Mouse (Mus musculus) liver (tissue): Measurements from ENCODE around the gene Grin3b.
"Not testable (repeated sequence)": the region's sequence is repeated elsewhere in the genome, so short reads cannot be mapped to it uniquely, and the experiment has no call there.

Experiments
- DNase-seq: peaks from one replicate; pipeline ENCODE4 v3.0.0-alpha.2; 2020; ENCODE audit warnings: mixed read lengths

Gene Grin3b

DNA sequence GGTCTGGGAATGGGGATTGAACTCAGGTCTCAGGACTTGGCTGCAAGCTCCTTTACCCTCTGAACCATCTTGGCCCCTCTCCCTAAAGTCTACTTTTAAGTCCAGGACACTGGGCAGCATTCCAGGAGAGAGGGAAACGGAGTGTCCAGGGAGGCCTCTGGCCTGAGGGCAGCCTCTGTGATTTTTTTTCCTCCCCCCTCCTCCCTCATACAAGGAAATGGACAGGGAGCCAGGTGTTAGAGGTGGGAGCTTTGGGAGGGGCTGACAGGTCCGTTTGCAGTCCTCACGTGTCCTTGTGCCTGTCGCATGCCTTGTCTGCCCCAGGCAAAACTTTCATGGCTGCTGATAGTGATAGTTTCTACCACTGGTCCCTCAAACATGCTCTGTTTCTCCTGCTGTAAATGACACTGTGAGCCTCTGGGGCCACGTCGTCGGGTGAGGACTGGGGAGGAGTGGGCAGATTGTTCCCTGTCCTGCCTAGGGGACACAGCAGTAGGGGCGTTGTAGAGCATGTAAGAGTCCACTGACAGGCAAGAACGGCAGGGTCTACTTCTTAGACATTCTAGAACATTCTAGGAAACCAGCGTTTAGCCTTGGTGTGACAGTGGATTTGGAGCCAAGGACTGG, 34.1 kb upstream of the Grin3b start:
- DNase-seq = no peak

DNA sequence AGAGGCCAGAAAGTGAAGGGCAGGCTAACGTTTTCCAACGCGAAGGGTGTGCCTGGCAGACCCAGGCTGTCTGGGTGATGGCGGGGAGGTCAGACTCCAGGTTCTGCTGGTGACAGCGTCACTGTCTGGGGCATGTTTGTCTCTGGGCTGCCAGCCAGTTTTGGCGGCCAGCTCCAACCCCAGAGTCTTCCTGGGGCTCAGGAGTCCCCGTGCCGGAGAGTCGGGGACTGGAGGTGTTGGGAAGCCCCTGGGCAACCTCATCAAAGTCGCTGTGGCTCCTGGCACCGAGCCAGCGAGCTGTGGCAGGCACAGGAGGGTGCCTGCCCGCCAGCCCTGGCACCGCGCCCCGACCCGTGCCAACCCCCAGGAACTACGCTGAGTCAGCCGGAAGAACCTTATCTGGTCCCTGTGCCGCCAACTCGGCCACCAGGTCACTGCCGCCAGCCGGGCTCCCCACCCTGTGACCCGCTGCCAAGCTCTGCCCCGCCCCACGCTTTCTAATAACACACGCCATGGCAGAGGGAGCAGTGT, 33.5 kb upstream of the Grin3b start:
- no peak for DNase-seq

DNA sequence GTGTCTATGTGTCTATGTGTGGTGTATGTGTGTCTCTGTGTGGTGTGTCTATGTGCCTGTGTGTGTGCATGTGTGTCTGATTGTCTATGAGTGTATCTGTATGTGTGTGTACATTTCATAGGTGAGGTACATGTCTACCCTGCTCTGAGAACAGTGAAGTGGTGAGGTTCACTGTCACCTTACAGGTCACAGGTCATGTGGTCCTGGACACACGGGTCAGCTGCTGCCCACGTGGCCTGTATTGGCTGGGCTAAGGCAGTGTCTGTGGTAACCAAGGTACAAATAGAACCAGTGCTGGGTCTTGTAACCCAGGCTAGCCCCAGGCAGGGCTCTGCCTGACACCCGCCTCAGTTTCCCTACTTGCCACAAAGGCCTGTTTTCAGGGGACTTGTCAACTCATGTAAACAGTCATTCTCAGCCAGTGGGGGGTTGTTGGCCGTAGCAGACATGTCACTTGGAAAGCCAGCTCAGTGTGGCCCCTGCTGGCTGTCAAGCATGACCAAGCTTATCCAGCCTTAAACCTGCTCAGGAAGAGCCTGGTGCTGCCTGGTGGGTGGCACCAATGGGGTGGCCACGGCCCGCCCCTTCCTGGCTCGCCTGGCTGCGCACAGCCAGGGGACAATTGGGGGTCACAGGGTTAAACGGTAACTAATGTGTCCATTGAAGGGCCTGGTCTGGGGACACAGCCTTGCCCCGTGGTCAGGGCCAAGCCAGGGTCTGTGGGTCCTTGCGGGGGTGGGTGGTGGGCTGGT, 32.6 kb upstream of the Grin3b start:
- DNase-seq = no peak

DNA sequence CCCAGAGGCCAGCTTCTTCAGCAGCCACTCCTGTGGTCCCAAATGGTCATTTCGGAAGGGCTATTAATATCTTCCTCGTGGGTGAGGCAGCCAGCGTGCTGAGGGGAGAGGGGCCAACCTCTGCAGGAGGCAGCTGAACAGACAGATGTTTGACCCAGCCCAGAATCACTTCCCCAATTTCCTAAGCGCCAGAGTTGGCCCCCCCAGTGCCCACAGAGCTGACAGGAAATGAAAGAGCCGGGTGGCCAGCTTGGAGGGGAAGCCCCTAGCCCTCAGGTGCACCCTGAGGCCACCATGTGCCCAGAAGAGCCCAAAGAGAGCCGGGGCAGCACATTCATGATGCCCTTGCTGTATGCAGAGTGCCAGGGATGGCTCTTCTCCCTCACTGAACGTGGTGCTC, 29.8 kb upstream of the Grin3b start:
- DNase-seq = peak; percentile 42

DNA sequence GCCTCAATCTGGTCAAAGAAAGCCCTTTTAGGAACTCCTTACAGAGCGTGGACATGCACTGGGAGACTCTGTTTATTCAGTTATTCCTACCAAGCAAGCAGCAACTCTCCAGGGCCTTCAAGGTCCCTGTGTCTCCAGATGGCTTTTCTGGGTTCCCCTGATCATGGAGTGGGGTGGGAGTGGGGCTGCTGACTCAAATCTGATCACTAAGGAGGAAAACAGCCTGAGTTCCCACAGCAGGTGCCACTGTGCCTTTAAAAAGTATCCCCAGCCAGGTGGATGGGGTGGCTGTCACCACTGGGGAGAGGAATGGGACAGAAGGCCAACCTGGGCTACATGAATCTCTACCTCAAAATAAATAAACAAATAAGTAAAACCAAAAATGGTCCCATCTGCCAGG, 27.5 kb upstream of the Grin3b start:
- no peak for DNase-seq

DNA sequence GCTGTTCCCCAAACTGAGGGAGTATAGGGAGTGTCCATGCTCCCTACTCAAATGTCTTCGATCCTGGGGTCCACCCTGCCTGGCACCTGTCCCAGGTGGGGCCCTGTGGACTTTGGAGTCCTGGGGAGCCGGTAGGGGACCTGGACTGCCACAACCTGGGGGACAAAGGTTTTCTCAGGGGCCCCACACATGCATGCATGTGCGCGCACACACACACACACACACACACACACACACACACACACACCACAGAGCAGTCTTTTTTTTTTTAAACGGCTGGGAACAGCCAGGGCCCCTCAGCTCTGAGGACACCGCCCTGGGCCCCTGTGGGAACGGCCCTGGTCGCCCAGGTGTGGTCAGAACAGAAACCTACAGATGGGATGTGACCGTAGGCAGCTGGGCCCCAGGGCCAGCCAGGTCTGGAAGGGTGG, 27.0 kb upstream of the Grin3b start:
- DNase-seq = no peak

DNA sequence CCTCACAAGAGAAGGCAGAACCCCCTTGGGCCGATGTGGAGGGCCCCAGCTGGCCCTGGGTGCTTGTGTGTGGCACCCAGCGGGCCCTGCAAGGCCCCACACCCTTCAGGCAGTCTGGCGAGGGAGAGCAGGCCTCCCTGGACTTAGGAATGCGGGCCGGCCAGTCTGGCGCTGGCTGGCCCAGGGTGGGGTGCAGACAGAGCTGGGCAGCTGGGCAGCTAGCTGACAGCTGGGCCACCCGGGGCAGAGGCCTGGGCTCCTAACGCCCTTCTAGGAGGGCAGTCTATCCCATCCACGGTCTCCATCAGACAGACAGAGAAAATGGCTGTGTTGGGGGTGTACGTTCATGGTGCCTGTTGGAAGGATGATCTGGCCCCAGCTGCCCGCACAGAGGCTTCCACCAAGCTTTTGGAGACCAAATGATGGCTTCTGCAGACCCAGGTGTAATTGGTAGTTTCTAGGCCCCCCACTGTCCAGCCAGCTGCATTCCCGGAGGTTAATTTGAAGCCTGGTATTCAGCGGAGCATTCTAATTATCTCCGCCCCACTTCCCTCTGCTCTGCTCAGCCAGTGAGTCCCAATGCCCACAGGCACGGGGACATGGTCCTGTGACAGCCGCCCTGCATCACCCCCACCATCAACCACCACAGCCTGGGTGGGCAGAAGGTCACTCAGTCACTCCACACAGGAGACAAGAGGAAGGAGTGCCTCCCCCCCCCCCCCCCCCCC, 24.8 kb upstream of the Grin3b start:
- DNase-seq = no peak

DNA sequence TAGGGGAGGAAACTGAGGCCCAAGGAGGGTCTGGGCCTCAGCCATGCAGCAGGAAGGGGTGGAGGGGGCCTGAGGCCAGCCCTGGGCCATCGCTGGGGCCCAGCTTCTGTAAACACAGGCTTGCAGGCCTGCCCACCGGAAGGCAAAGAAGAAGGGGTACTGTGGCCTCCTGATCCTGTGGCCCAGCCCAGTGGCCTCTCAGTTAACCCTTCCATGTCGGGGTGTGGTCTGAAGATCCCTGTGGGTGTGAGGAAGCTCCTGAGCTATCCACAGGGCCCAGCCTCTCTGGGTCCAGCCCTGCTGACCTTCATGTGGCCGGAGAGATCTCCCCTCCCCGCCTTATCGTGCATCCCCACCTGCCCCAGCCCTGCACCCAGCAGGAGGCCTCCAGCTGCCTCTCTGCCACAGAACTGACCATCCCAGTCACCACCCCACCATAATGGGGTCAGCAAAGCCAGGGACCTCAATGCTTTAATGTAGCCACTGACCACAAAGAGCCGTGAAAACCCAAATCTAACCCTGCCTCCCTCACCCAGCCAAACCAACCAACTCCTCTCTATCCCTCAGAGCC, 23.7 kb upstream of the Grin3b start:
- DNase-seq = peak; percentile 70

DNA sequence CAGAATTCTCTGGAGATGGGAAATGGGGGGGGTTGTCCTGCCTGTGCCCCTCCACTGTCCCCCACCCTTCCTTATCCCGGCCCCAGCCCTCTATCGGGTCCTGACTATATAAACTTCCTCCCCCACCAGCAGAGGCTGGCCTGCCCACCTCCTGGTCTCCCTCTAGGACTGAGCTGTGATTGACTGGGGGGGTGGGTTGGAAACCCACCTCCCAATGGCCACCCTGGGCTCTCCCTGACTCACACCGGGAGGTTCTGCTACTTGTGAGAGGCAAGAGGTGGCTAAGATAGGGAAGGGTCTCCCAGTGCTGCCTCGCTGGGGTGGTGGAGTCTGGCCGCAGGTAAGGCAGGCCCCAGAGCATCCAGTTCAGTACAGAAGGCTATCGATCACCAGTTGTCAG, 23.0 kb upstream of the Grin3b start:
- DNase-seq = no peak

DNA sequence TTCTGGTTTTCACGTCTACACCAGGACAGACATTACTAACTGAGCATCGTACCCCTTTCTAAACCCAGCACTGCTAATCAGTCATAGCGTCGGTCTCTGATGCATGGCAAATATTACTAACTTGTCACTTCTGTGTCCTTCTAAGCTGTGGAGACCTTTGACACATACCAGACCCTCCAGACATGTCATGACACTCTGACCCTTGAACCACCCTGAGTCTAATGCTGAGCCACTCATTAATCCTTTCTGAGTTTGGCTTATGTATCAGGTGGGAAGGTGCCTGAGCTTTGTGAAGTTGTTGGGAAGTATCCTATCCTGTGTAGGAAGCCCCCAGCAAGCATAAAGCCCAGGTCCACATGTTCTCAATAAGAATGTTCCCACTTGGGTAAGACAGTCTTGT, 20.6 kb upstream of the Grin3b start:
- no peak for DNase-seq

DNA sequence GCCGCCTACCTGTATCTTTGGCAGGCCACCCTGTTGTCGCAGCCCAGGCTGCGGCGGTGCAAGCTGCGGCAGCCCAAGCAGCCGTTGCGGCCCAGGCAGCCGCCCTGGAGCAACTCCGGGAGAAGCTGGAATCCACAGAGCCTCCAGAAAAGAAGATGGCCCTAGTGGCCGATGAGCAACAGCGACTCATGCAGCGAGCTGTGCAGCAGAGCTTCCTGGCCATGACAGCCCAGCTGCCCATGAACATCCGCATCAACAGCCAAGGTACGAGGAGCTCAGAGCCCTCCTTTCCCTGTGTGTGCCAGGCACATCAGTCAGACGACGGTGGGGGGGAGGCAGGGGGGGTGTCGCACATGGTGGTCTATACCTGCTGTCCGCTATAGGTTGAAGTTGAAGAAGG, 19.9 kb upstream of the Grin3b start:
- no peak for DNase-seq

DNA sequence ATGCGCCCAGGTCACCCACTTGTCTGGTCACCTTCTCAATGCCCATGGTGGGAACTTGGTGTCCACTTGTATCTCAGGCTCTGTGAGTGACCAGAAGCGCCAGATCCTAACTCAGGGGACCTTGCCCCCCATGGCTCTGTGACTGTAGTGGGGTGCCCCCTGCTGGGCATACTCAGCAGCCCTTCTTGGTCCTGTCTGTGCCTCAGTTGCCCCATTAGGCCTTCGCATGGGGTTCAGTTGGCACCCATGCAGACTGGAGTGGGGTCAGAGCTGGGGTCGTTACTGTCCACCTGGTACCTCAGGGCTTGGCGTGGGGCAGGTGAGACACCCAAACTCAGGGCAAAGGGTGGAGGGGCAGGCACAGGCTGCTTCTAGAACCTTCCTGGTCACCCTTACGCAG, 16.6 kb upstream of the Grin3b start:
- peak; percentile 54 for DNase-seq

DNA sequence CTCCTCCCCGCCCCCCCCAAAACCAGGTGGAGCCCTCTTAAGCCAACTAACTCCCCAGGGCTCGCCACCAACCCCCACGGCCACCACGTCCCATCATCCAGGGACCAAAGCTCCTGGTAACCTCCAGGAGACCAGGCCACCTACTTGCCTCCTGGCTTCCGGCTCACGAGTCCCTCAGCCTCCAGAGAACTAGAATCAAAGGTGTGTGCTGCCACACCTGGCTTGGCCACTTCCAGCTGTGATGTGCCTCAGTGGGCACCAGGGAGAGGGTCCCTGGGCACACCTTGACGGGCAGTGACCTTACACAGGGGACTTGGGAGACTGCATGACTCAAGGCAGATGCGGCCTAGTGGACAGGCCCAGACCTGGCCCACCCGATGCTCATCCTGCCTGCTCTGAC, 14.8 kb upstream of the Grin3b start:
- no peak for DNase-seq

DNA sequence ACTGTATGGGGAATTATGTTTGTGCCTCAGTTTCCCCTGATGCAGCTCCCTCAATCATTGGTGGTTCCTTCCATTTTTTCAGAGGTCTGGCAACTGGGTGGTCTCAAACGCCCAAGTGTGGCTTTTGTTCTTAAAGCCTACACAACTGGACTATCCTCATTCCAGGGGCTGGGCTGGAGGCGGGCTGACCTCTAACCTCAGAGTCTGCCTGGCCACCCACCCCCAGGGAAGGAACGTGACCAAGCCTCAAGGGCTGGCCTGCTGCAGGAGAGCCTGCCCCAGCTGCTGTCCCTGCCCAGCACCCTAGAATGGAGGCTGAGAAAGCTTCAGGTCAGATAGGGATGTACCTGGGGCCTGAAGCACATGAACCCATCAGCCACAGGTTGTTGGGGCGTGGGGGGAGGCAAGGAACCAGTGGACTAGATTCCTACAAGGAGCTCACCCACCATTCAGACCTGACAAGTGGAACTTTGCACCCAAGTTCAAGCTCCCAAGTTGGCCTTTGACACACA, 13.8 kb upstream of the Grin3b start:
- DNase-seq = no peak

DNA sequence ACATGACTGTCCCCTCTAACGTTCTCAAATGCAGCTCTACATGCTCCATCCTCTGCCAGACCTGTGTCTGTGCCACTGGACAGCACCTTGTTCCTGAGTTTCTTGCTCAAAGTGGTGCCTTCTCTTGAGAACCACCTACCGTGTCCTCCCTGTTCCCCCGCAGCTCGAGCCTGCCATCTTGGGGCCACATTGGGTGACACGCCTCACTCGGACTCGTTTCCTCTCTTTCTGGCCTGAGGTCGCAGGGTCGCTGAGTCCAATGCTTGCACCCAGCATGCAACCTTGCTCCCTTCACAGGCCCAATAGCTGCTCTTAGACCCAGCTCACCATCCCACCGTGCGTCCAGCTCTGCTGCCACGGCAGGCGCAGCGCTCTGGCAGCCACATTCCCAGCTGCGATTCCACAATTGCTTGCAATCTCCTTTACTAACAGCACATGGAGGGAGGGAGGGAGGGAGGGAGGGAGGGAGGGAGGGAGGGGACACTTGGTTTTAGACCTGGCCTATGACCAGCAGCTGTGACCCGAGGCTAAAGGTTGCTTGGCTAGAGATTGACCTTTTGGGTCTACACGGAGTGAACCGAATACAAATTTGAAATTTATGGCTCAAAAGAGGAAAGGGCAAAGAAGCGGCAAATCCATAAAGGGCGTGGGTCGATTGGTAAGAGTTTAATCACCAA, 12.2 kb upstream of the Grin3b start:
- DNase-seq = peak; percentile 78

DNA sequence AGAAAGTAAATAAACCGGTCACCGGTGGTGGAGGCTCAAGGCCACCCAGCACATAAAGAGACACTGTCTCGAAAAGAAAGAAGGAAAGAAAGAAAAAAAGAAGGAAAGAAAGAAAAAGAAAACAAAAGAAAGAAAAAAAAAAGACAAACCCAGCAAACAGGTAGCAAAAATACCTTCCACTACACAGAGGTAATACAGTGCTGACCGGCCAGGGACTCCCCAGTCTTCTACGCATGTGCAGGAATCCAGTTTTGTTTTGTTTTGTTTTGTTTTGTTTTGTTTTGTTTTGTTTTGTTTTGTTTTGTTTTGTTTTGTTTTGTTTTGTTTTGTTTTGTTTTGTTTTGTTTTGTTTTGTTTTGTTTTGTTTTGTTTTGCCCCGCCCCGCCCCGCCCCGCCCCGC, 11.1 kb upstream of the Grin3b start:
- DNase-seq = not testable (repeated sequence)

DNA sequence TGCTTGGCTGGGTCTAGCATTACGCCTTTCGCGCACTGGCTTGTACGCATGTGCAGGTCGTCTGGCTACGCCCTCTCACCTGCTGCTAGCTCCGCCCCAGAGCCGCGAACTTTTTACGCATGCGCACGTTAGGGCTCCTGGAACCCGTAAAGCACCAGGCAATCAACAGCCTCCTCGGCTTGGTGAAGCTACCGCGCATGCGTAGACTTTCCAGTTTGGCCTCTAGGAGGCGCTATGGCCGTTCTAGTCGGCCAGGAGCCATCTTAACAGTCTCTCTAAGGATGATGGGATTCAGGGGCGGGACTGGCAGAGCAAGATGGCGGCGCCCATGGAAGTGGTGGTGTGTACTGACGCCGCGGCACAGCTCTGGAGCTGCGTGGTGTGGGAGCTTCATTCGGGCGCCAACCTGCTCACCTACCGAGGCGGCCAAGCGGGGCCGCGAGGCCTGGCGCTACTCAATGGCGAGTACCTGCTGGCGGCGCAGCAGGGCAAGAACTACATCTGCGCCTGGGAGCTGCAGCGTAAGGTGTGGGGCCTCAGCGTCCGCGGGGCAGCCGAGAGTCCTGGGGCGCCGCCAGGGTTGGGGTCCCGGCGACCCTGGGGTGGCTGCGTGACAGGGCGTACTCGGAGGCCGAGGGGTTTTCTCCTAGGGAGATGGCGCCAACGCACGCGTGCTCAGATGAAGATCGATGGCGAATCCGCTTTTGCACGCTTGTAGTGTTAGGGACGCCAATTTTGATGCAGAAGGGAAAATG, 10.5 kb upstream of the Grin3b start, which contains the start of gene Wdr18:
Gene Wdr18 (plus strand): TSS at position 306 of the 755 bp plus-strand sequence.
- DNase-seq = peak; percentile 100

DNA sequence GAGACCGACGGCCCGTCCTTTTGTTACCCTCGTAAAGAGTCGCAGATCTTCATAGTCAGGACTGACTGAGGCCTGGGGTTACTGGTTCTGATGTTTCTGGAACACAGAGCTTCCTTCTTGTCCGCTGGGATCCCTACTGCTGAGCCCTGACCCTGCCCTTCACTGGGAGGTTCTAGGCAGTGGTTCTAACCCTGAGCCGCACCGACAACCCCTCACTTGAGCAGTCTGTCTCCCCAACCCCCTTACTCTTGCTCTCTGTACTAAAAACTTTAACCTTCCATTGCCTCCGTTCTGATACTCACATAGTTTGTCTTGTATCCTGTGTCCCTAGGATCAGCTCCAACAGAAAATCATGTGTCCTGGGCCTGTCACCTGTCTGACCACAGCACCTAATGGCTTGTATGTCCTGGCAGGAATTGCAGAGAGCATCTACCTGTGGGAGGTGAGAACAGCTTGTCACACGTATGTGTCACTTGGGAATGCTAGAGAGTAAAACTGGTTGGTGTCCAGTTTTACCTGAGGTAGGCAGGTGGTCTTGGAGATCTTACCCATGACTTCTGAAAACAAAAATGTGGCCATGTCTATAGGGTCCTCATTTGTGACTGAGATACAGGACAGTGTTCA, 9.7 kb upstream of the Grin3b start:
- DNase-seq = no peak

DNA sequence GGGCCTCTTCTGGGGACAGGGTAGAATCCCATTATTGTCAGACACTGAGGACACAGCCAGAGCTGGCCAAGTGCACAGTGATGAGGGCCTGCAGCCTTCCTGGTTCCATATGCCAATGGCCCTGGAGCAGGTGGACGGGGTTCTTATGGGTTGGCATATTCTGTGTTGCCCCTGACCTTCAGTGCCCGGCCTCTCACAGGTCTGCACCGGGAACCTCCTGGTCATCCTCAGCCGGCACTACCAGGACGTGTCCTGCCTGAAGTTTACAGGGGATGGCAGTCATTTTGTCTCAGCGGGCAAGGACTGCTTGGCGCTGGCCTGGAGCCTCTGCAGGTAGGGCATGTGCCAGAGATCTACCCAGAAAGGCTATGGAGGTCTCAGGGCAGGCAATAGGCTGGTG, 5.8 kb upstream of the Grin3b start:
- no peak for DNase-seq

DNA sequence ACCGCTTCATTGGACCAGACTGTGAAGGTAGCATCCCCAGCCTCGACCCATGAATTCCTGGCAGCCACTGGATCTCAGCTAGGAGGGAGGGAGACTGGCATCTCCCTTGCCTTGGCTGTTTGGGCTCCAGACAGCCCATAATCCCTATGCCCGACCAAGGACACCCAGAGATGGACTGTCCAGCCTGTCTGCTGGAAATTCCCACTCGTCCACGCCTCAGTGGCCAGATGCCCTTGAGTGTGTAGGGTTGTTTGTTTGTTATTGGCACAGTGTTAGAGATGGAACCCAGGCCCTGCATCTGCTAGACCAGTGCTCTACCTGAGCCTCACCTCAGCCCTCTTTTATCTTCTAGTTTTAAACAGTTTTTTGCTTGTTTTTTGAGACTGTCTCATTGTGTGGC, 5.2 kb upstream of the Grin3b start:
- no peak for DNase-seq

DNA sequence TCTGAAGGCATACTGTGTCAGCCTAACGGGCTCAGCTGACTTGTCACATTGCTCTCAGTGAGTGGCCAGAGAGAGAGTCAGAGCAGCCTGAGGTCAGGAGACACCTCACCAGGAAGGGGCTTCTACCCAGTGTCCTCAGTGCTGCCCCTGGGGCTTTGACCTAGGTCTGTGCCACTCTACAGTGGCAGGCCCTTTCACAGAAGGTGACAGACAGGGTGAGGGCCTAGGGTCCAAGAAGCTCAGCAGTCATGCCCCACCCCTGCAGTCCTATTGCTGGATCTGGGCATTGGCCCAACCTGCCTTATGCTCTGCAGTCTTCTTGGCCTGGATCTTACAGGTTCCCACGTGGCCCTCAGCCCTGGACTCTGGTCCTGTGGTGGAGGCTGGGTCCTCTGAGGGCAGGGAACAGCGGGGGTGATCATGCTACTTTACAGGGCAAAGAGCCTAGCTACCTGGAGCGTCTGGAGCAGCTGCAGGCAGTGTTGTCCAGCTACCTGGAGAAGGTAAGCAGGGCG, 3.6 kb upstream of the Grin3b start:
- no peak for DNase-seq
